Mouse (Mus musculus): ENCODE measurements around the gene Zfp62. TPM values are rescaled to one million over a fixed set of nuclear protein-coding genes. Genes with fewer than 3 reads are reported as not detected.

The Zfp62 gene
- 103 TPM for polyA plus RNA-seq (2015; fragmentation: Illumina TruSeq; extraction: RNeasy Lipid Tissue Mini Kit (QIAGEN cat#74804); ENCODE audit: insufficient read depth, low replicate concordance)

GRCm38 (mm10) chr11:49203129-49203768 lies at the start of gene Zfp62:
Gene Zfp62 (plus strand): TSS chr11:49203292.

GRCm38 (mm10) chr11:49154077-49154476 lies 49.0 kb upstream of the Zfp62 start, which contains the start of gene Olfr1394:
Gene Olfr1394 (plus strand): TSS chr11:49154377.

GRCm38 (mm10) chr11:49186955-49187488 lies 16.1 kb upstream of the Zfp62 start, which contains the start of gene Btnl9:
Gene Btnl9 (minus strand): TSS chr11:49187159.

GRCm38 (mm10) chr11:49243727-49244594 lies 40.9 kb downstream of the Zfp62 start, which contains the start of gene Mgat1:
Gene Mgat1 (plus strand): TSS chr11:49244191.

Other genes starting within 250 kb of the Zfp62 start
- gene Olfr56, start 224.4 kb upstream of the Zfp62 start, polyA plus RNA-seq (2015; fragmentation: Illumina TruSeq; extraction: RNeasy Lipid Tissue Mini Kit (QIAGEN cat#74804); ENCODE audit: insufficient read depth, low replicate concordance), result 1.4 TPM
- gene 9930111J21Rik1, start 223.9 kb upstream of the Zfp62 start, polyA plus RNA-seq (2015; fragmentation: Illumina TruSeq; extraction: RNeasy Lipid Tissue Mini Kit (QIAGEN cat#74804); ENCODE audit: insufficient read depth, low replicate concordance), result 82.8 TPM
- gene Gm12185, start 211.1 kb upstream of the Zfp62 start, polyA plus RNA-seq (2015; fragmentation: Illumina TruSeq; extraction: RNeasy Lipid Tissue Mini Kit (QIAGEN cat#74804); ENCODE audit: insufficient read depth, low replicate concordance), result 5.8 TPM
- gene Tgtp1, start 209.1 kb upstream of the Zfp62 start, polyA plus RNA-seq (2015; fragmentation: Illumina TruSeq; extraction: RNeasy Lipid Tissue Mini Kit (QIAGEN cat#74804); ENCODE audit: insufficient read depth, low replicate concordance), result 38.6 TPM
- 201 TPM for gene 9930111J21Rik2, start 152.1 kb upstream of the Zfp62 start, polyA plus RNA-seq (2015; fragmentation: Illumina TruSeq; extraction: RNeasy Lipid Tissue Mini Kit (QIAGEN cat#74804); ENCODE audit: insufficient read depth, low replicate concordance)
- 120 TPM for gene Tgtp2, start 139.1 kb upstream of the Zfp62 start, polyA plus RNA-seq (2015; fragmentation: Illumina TruSeq; extraction: RNeasy Lipid Tissue Mini Kit (QIAGEN cat#74804); ENCODE audit: insufficient read depth, low replicate concordance)
- gene Ifi47, start 126.7 kb upstream of the Zfp62 start, polyA plus RNA-seq (2015; fragmentation: Illumina TruSeq; extraction: RNeasy Lipid Tissue Mini Kit (QIAGEN cat#74804); ENCODE audit: insufficient read depth, low replicate concordance), result 157 TPM
- gene Olfr1396, start 88.4 kb upstream of the Zfp62 start, polyA plus RNA-seq (2015; fragmentation: Illumina TruSeq; extraction: RNeasy Lipid Tissue Mini Kit (QIAGEN cat#74804); ENCODE audit: insufficient read depth, low replicate concordance), result 0.17 TPM
- not detected for gene Olfr1395, start 61.0 kb upstream of the Zfp62 start, polyA plus RNA-seq (2015; fragmentation: Illumina TruSeq; extraction: RNeasy Lipid Tissue Mini Kit (QIAGEN cat#74804); ENCODE audit: insufficient read depth, low replicate concordance)
- gene Olfr1394, start 48.9 kb upstream of the Zfp62 start, polyA plus RNA-seq (2015; fragmentation: Illumina TruSeq; extraction: RNeasy Lipid Tissue Mini Kit (QIAGEN cat#74804); ENCODE audit: insufficient read depth, low replicate concordance), result not detected
- gene Btnl9, start 16.1 kb upstream of the Zfp62 start, polyA plus RNA-seq (2015; fragmentation: Illumina TruSeq; extraction: RNeasy Lipid Tissue Mini Kit (QIAGEN cat#74804); ENCODE audit: insufficient read depth, low replicate concordance), result 7.4 TPM
- 120 TPM for gene Mgat1, start 40.9 kb downstream of the Zfp62 start, polyA plus RNA-seq (2015; fragmentation: Illumina TruSeq; extraction: RNeasy Lipid Tissue Mini Kit (QIAGEN cat#74804); ENCODE audit: insufficient read depth, low replicate concordance)
- gene Olfr1393, start 75.0 kb downstream of the Zfp62 start, polyA plus RNA-seq (2015; fragmentation: Illumina TruSeq; extraction: RNeasy Lipid Tissue Mini Kit (QIAGEN cat#74804); ENCODE audit: insufficient read depth, low replicate concordance), result 0.17 TPM
- 0.17 TPM for gene Olfr1392, start 82.0 kb downstream of the Zfp62 start, polyA plus RNA-seq (2015; fragmentation: Illumina TruSeq; extraction: RNeasy Lipid Tissue Mini Kit (QIAGEN cat#74804); ENCODE audit: insufficient read depth, low replicate concordance)
- gene Olfr10, start 101.4 kb downstream of the Zfp62 start, polyA plus RNA-seq (2015; fragmentation: Illumina TruSeq; extraction: RNeasy Lipid Tissue Mini Kit (QIAGEN cat#74804); ENCODE audit: insufficient read depth, low replicate concordance), result not detected
- not detected for gene Olfr1391, start 119.5 kb downstream of the Zfp62 start, polyA plus RNA-seq (2015; fragmentation: Illumina TruSeq; extraction: RNeasy Lipid Tissue Mini Kit (QIAGEN cat#74804); ENCODE audit: insufficient read depth, low replicate concordance)
- not detected for gene Olfr1390, start 131.9 kb downstream of the Zfp62 start, polyA plus RNA-seq (2015; fragmentation: Illumina TruSeq; extraction: RNeasy Lipid Tissue Mini Kit (QIAGEN cat#74804); ENCODE audit: insufficient read depth, low replicate concordance)
- gene Olfr1389, start 219.8 kb downstream of the Zfp62 start, polyA plus RNA-seq (2015; fragmentation: Illumina TruSeq; extraction: RNeasy Lipid Tissue Mini Kit (QIAGEN cat#74804); ENCODE audit: insufficient read depth, low replicate concordance), result not detected
- 0.43 TPM for gene Olfr1388, start 233.3 kb downstream of the Zfp62 start, polyA plus RNA-seq (2015; fragmentation: Illumina TruSeq; extraction: RNeasy Lipid Tissue Mini Kit (QIAGEN cat#74804); ENCODE audit: insufficient read depth, low replicate concordance)